Mouse (Mus musculus): Measurements from ENCODE around the gene Abcc12.

Gene Abcc12

DNA sequence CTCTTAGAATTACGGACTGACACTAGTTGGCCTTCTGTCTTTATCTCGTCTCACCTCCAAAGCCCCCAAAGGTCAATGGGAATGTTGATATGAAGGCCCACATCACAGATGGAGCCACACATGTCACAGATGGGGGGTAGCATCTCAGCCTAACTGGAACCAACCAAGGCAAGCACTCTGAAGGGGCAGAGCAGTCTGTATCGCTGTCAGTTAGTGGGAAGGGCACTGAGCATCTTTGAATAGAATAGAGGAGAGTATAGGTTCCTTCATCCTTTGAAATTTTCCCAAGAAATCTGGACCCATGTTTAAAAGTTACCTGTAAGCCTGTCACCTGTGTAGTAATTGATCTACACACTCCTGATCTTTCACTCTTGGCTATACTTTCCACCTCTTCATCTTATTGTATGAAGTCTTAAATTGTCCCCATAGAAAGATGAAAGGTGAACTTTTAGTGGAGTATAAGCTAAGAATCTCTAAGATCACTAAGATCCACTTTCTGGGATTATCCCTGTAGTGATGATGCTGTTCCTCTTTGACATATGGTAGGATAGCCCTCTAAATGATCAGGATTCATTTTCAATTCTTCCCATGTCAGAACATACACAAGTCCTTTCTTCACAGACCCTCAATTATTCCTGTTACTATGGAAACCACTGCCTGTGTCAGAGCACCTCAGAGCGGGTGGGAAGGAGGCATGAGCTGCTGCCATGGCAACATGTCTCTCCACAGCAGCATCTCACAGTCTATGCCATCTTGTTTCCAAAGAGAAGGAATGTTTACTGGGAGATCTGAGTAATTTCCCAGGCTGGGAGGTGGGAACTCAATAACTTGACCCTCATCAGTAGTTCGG, 142.1 kb downstream of the Abcc12 start:
- in situ Hi-C loops (cut with MboI, MseI) = no loop called here

GRCm38 (mm10) chr8:86437418-86437817, 143.1 kb downstream of the Abcc12 start:
- in situ Hi-C loops (cut with MboI, MseI) = no loop called here

Measured in T-helper 17 cell (primary cell).